Mouse (Mus musculus) ES-E14 (cell line): ENCODE data around the gene Lgals2. TPM values are rescaled to one million over a fixed set of nuclear protein-coding genes. Genes with fewer than 3 reads are reported as not detected.

Source experiments
- DNase-seq: peaks from one replicate; pipeline ENCODE4 v3.0.0-alpha.2; 2013; ENCODE audit warnings: low read depth, low spot score
- H3K27ac ChIP-seq: 2 replicates; pipeline ENCODE4 v1.5.1; 2012; ENCODE audit warnings: low read depth, mild to moderate bottlenecking, low read length, moderate library complexity, mixed read lengths; ENCODE audit not compliant: poor library complexity, insufficient read depth, severe bottlenecking
- H3K36me3 ChIP-seq: 2 replicates; pipeline ENCODE4 v1.6.1; 2012; ENCODE audit warnings: mild to moderate bottlenecking, low read length, moderate library complexity, mixed read lengths; ENCODE audit not compliant: control insufficient read depth, poor library complexity, insufficient read depth, severe bottlenecking
- H3K4me1 ChIP-seq, 2 experiments: fragments of 150-350 bp in 1 of 2; sonication (generic) in 1 of 2; 2 replicates each; pipeline ENCODE4 v1.6.1; 2012; ENCODE audit warnings: low read length in 2 of 2, mild to moderate bottlenecking in 1 of 2, mixed read lengths in 1 of 2; ENCODE audit not compliant: control insufficient read depth in 2 of 2, insufficient read depth in 2 of 2, poor library complexity in 1 of 2
- H3K4me3 ChIP-seq, 2 experiments: fragments of 150-350 bp in 1 of 2; sonication (generic) in 1 of 2; 2 replicates each; pipeline ENCODE4 v1.5.1; 2012; ENCODE audit warnings: low read length in 2 of 2, low read depth in 1 of 2, mild to moderate bottlenecking in 1 of 2, mixed read lengths in 1 of 2; ENCODE audit not compliant: insufficient read depth in 1 of 2, poor library complexity in 1 of 2, severe bottlenecking in 1 of 2
- H3K9ac ChIP-seq: 2 replicates; pipeline ENCODE4 v1.6.1; 2012; ENCODE audit warnings: low read depth, mild to moderate bottlenecking, low read length, mixed read lengths; ENCODE audit not compliant: poor library complexity, insufficient read depth, severe bottlenecking
- H3K9me3 ChIP-seq: fragments of 150-350 bp; sonication (generic); 2 replicates; pipeline ENCODE4 v1.6.1; 2012; ENCODE audit warnings: low read depth, mild to moderate bottlenecking, low read length; ENCODE audit not compliant: control insufficient read depth, insufficient read depth
- CHD2 ChIP-seq: IDR thresholded peaks from 2 replicates; pipeline ENCODE4 v1.6.1; 2014; ENCODE audit warnings: mild to moderate bottlenecking, low read depth, low read length, inconsistent platforms
- HCFC1 ChIP-seq: IDR thresholded peaks from 2 replicates; pipeline ENCODE4 v1.6.1; 2012; ENCODE audit warnings: low read length, inconsistent platforms, borderline replicate concordance; ENCODE audit not compliant: insufficient read depth
- MAFK ChIP-seq: IDR thresholded peaks from 2 replicates; pipeline ENCODE4 v1.6.1; 2014; ENCODE audit warnings: mild to moderate bottlenecking, low read depth, low read length, inconsistent platforms; ENCODE audit not compliant: insufficient read depth
- ZC3H11A ChIP-seq: IDR thresholded peaks from 2 replicates; pipeline ENCODE4 v1.6.1; 2012; ENCODE audit warnings: low read depth, mild to moderate bottlenecking, inconsistent platforms, low read length, borderline replicate concordance
- ZNF384 ChIP-seq: IDR thresholded peaks from 2 replicates; pipeline ENCODE4 v1.6.1; 2012; ENCODE audit warnings: low read depth, low read length, inconsistent platforms
- in situ Hi-C, 2 experiments: fragments of 600-800 bp; cut with MboI; formaldehyde crosslinking; loops; one replicate each; pipeline ENCODE4 v1.15.1; 2025; ENCODE audit warnings: low sequenced_read_pairs in 2 of 2, inconsistent platforms in 1 of 2; ENCODE audit not compliant: unreplicated experiment in 2 of 2
- total RNA-seq: library from RNA; depleted of rRNA; stranded (reverse); fragments of 300-350 nt; gene quantifications from 2 replicates; pipeline ENCODE4 v1.2.3, GENCODE M21; 2012

Gene Lgals2
- total RNA-seq, 1 experiment: 4.2 TPM

DNA sequence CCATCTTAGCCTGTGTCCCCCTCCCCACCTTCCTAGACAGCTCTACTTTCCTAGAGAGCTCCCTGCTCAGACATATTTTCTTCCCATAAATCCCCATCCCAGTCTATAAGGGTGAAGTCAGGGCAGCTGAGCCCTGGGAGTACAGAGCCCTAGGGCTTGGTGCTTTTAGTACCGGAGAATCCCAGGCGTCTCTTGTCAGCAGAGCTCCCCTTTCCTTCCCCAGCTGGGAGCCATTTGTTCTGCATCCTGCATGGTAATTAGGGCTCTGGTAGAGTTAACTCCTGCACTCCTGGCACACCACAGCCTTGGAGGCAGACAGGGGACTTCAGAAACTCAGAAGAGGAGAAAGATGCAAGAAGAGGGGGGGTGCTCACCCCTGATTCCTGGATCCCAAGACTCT lies 15.6 kb downstream of the Lgals2 start:
- DNase-seq: no peak
- Histone ChIP-seq H3K36me3 (no peaks in the 10 kb centered on the region), H3K9me3 (no peaks in the 10 kb centered on the region), H3K9ac (no peak overlapping the region), H3K27ac (no peak overlapping the region), H3K4me3 (no peak overlapping the region), H3K4me1 (peaks cover 5 to 19% of the 10 kb centered on the region in 2 experiments; a peak in 3 of 4 replicates)
- TF ChIP-seq MAFK (no peak), HCFC1 (no peak), CHD2 (no peak), ZNF384 (no peak), ZC3H11A (no peak)
- in situ Hi-C loops: no loop called here

GRCm38 (mm10) chr15:78836086-78836621 lies 19.2 kb downstream of the Lgals2 start:
- no peak overlapping the region for H3K9ac ChIP-seq
- H3K9me3 ChIP-seq: no peaks in the 10 kb centered on the region
- no peak overlapping the region for H3K27ac ChIP-seq
- in situ Hi-C loops: no loop called here
- H3K4me1 ChIP-seq: peaks cover 0 to 22% of the 10 kb centered on the region in 2 experiments; a peak in 2 of 4 replicates
- TF ChIP-seq HCFC1 (no peak), ZNF384 (no peak), MAFK (no peak), ZC3H11A (no peak), CHD2 (no peak)
- no peak for DNase-seq
- H3K4me3 ChIP-seq: no peak overlapping the region
- H3K36me3 ChIP-seq: no peaks in the 10 kb centered on the region

DNA sequence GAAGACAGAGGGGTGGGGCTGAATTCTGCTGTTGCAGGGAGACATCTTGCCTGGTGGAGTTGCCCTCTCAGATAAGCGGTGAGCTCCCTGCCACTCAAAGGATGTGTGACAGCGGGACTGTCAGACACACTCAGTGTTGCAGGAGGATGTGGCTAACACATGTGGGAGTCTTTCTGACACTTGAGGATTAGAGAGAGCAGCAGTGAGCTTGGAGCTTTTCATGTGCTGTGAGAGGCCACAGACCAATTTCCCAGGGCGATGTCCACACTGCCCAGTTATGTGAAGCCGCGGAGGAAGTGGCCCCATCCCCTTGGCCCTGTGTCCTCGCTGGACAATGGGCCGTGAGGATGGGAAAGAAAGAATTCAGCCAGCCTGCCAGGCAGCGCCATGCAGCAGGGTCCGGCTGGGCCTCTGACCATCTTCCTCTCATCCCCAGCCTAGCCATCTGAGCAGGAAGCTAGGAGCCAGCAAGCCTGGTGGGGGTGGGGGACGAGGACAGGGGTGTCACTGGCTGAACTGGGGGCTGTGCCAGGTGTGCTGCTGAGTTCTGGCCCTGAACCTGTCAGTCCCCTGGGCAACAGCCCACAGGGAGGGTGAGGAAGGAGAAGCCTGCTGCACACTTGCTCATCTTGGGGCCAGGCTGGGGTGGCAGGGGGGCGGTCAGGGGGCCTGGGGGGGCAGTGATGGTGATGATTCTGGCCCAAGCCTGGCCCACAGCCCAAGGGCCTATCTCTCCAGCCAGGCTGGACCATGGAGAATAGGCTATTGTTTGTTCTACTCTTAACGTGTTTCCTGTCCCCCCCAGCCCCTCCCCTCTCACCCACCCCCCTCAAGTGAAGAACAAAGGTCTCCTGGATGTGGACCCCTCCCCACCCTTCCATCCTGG lies 19.9 kb downstream of the Lgals2 start:
- H3K27ac ChIP-seq: no peak overlapping the region
- H3K36me3 ChIP-seq: no peaks in the 10 kb centered on the region
- DNase-seq: no peak
- H3K9me3 ChIP-seq: no peaks in the 10 kb centered on the region
- no peak overlapping the region for H3K4me3 ChIP-seq
- in situ Hi-C loops: no loop called here
- no peak overlapping the region for H3K9ac ChIP-seq
- peaks cover 0 to 22% of the 10 kb centered on the region in 2 experiments; a peak in 2 of 4 replicates for H3K4me1 ChIP-seq
- TF ChIP-seq ZNF384 (no peak), MAFK (no peak)

- in situ Hi-C loops: no loop called here
- DNase-seq: no peak
- Histone ChIP-seq H3K4me1 (peaks cover 0 to 22% of the 10 kb centered on the region in 2 experiments; a peak in 2 of 4 replicates), H3K27ac (no peak overlapping the region), H3K9ac (no peak overlapping the region), H3K36me3 (no peaks in the 10 kb centered on the region), H3K9me3 (no peaks in the 10 kb centered on the region), H3K4me3 (no peak overlapping the region)
- TF ChIP-seq MAFK (no peak), ZC3H11A (no peak), HCFC1 (no peak), ZNF384 (no peak), CHD2 (no peak)
Observed at GRCm38 (mm10) chr15:78834233-78835005, 20.9 kb downstream of the Lgals2 start.
